Mouse (Mus musculus): ENCODE measurements around the gene Gpr50.

The Gpr50 gene

GRCm38 (mm10) chrX:71663374-71663773, at the start of gene Gpr50:
Gpr50 (plus strand) TSS chrX:71663667.
- DNase-seq (ENCODE audit: low spot score): no peak

GRCm38 (mm10) chrX:71622286-71622685, 41.2 kb upstream of the Gpr50 start:
- no peak for DNase-seq (ENCODE audit: low spot score)

GRCm38 (mm10) chrX:71623843-71624242, 39.6 kb upstream of the Gpr50 start:
- no peak for DNase-seq (ENCODE audit: low spot score)

- DNase-seq (ENCODE audit: low spot score): peak; percentile 26
Measured at GRCm38 (mm10) chrX:71628306-71628705, 35.2 kb upstream of the Gpr50 start.

GRCm38 (mm10) chrX:71630709-71631108, 32.8 kb upstream of the Gpr50 start:
- DNase-seq (ENCODE audit: low spot score): no peak

GRCm38 (mm10) chrX:71631130-71631529, 32.3 kb upstream of the Gpr50 start:
- DNase-seq (ENCODE audit: low spot score): no peak

- DNase-seq (ENCODE audit: low spot score): no peak
Measured at GRCm38 (mm10) chrX:71647958-71648357, 15.5 kb upstream of the Gpr50 start.

GRCm38 (mm10) chrX:71648434-71648833, 15.0 kb upstream of the Gpr50 start:
- DNase-seq (ENCODE audit: low spot score): no peak

- no peak for DNase-seq (ENCODE audit: low spot score)
Measured at GRCm38 (mm10) chrX:71648848-71649454, 14.5 kb upstream of the Gpr50 start.

- no peak for DNase-seq (ENCODE audit: low spot score)
Measured at GRCm38 (mm10) chrX:71649993-71650392, 13.5 kb upstream of the Gpr50 start.

- DNase-seq (ENCODE audit: low spot score): no peak
Measured at GRCm38 (mm10) chrX:71661794-71662193, 1.7 kb upstream of the Gpr50 start.

GRCm38 (mm10) chrX:71663871-71664687, 612 bp downstream of the Gpr50 start:
- DNase-seq (ENCODE audit: low spot score): no peak

- no peak for DNase-seq (ENCODE audit: low spot score)
Measured at GRCm38 (mm10) chrX:71664688-71665026, 1.2 kb downstream of the Gpr50 start.

GRCm38 (mm10) chrX:71670254-71670653, 6.8 kb downstream of the Gpr50 start:
- DNase-seq (ENCODE audit: low spot score): no peak

- no peak for DNase-seq (ENCODE audit: low spot score)
Measured at GRCm38 (mm10) chrX:71700817-71701469, 37.5 kb downstream of the Gpr50 start.

All from spleen, adult 12 weeks (tissue).